ENCODE assay signal across 8 mouse cellular contexts in the genomic region with DNA sequence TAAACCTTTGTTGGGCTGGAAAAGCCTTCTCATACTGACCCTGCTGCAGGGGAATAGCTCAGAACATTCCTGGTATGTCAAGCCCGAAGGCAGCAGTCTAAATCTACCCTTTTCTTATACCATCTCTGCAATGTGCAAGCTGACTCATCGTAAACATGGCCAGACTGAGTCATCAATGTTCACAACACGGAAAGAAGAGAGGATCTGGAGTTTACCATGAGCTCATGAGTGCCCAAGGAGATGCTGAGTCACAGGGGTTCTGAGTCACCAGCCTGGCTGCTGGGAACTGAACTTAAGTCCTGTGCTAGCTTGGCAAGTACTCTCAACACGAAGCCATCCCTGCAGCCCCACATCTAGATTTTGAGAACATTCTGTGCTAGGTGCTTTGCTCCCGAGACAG.
DNase-seq lines count a peak whose midpoint lies in the region; ATAC-seq lines count a peak whose summit lies in the region.

No protein-coding gene starts in this region.

- WGBS in hindbrain, embryonic 16.5 days: 83% methylated on average over 5 of the region's 5 CpGs
- WGBS in hindbrain, embryonic 11.5 days: 86% methylated on average over 5 of the region's 5 CpGs

- H3K4me3 ChIP-seq in hindbrain, embryonic 16.5 days (ENCODE audit: low read length): no peak overlapping the region
- H3K4me3 ChIP-seq in hindbrain, embryonic 11.5 days (ENCODE audit: low read depth, low read length): no peak overlapping the region

- peak overlapping the region; percentile 5; the same call in 1 of the 2 replicates for H3K27ac ChIP-seq in hindbrain, embryonic 16.5 days (ENCODE audit: low read depth, low read length)
- no peak overlapping the region for H3K27ac ChIP-seq in hindbrain, embryonic 11.5 days (ENCODE audit: low read depth, low read length)

- intact Hi-C loops in left cerebral cortex, postnatal 14 days (cut with DNase I): no loop called here
- intact Hi-C loops in heart, postnatal 36 days (cut with DNase I): no loop called here

- H3K9me3 ChIP-seq in hindbrain, embryonic 16.5 days (ENCODE audit: control insufficient read depth, low read length): no peaks in the 10 kb centered on the region
- H3K9me3 ChIP-seq in hindbrain, embryonic 11.5 days (ENCODE audit: control insufficient read depth, low read length): no peaks in the 10 kb centered on the region

- no peak for DNase-seq in hindbrain, embryonic 11.5 days (ENCODE audit: low spot score)
- DNase-seq in MN1 (ENCODE audit: low spot score): peak; percentile 64
- peak; percentile 62 to 77 for DNase-seq in left cerebral cortex, postnatal 14 days (ENCODE audit: low spot score in 2 of 2)
- DNase-seq in skeletal muscle tissue, adult 2 months (ENCODE audit: low read depth, low spot score): peak; percentile 66
- no peak for DNase-seq in spleen, adult 18-20 months
- no peak for DNase-seq in heart, postnatal 36 days

- peaks cover 5% of the 10 kb centered on the region for H3K4me1 ChIP-seq in hindbrain, embryonic 16.5 days (ENCODE audit: control insufficient read depth, insufficient read depth, low read depth, low read length)
- H3K4me1 ChIP-seq in hindbrain, embryonic 11.5 days (replicated peaks; ENCODE audit: control insufficient read depth, insufficient read depth, low read length): peaks cover 2% of the 10 kb centered on the region; the same call in 1 of the 2 replicates

- H3K36me3 ChIP-seq in hindbrain, embryonic 16.5 days (ENCODE audit: control insufficient read depth, insufficient read depth, low read length): no peaks in the 10 kb centered on the region
- H3K36me3 ChIP-seq in hindbrain, embryonic 11.5 days (ENCODE audit: control insufficient read depth, insufficient read depth, low read length): no peaks in the 10 kb centered on the region

- no peak for ATAC-seq in hindbrain, embryonic 16.5 days
- no peak for ATAC-seq in hindbrain, embryonic 11.5 days (ENCODE audit: low FRiP score)
- ATAC-seq in common myeloid progenitor, adult 5-6 weeks (replicated peaks; ENCODE audit: low read depth, poor library complexity, severe bottlenecking): peak; percentile 84

- no peak overlapping the region for H3K4me2 ChIP-seq in hindbrain, embryonic 16.5 days (ENCODE audit: low read length)
- H3K4me2 ChIP-seq in hindbrain, embryonic 11.5 days (replicated peaks; ENCODE audit: low read depth, low read length): no peak overlapping the region

- no peak overlapping the region for H3K9ac ChIP-seq in hindbrain, embryonic 16.5 days (ENCODE audit: low read depth, low read length)
- no peak overlapping the region for H3K9ac ChIP-seq in hindbrain, embryonic 11.5 days (ENCODE audit: low read depth, low read length)

- no peaks in the 10 kb centered on the region for H3K27me3 ChIP-seq in hindbrain, embryonic 16.5 days (replicated peaks; ENCODE audit: control insufficient read depth, insufficient read depth, low read length)
- H3K27me3 ChIP-seq in hindbrain, embryonic 11.5 days (ENCODE audit: control insufficient read depth, insufficient read depth, low read length): no peaks in the 10 kb centered on the region

Comparison
In these comparisons a context has a peak if more than half of its experiments do, and no peak if none do; other contexts are left out.
1. DNase-seq: peak in MN1 (single experiment), left cerebral cortex, postnatal 14 days (2 of 2) and skeletal muscle tissue, adult 2 months (single experiment); none in hindbrain, embryonic 11.5 days (single experiment), spleen, adult 18-20 months (0 of 2) and heart, postnatal 36 days (0 of 2).